Mouse (Mus musculus): Measurements from ENCODE around the gene Wfdc9. TPM values are rescaled to one million over a fixed set of nuclear protein-coding genes. Genes with fewer than 3 reads are reported as not detected.
"Not testable (repeated sequence)": the region's sequence is repeated elsewhere in the genome, so short reads cannot be mapped to it uniquely, and the experiment has no call there.

Gene Wfdc9
- polyA plus RNA-seq, 1 experiment, result not detected

GRCm38 (mm10) chr2:164638696-164639095, 17.7 kb downstream of the Wfdc9 start, which contains the start of gene Wfdc16:
Wfdc16 (minus strand) TSS chr2:164638796.
- Histone ChIP-seq H3K27ac (ENCODE audit: control insufficient read depth, insufficient read depth, low read length) (no peak within 1 kb of the TSS), H3K27me3 (ENCODE audit: control insufficient read depth, insufficient read depth, low read length) (no peaks in the 10 kb centered on the region; the same call in 1 of the 2 replicates), H3K4me1 (replicated peaks; ENCODE audit: control insufficient read depth, insufficient read depth, low read length) (no peaks in the 10 kb centered on the region), H3K36me3 (ENCODE audit: control insufficient read depth, insufficient read depth, low read length) (no peaks in the 10 kb centered on the region), H3K4me3 (ENCODE audit: control insufficient read depth, insufficient read depth, low read length) (no peak within 1 kb of the TSS)
- WGBS, result 99% methylated on average over 3 of the region's 3 CpGs
- no peak for DNase-seq
- no peak for TF ChIP-seq POLR2A (IDR thresholded peaks at IDR 0.05; ENCODE audit: control insufficient read depth, extremely low read depth, insufficient read depth, low read length, poor library complexity)
- TF ChIP-seq CTCF (IDR thresholded peaks at IDR 0.05; ENCODE audit: borderline replicate concordance, control insufficient read depth, extremely low read depth, insufficient read depth, low read length, poor library complexity), result no peak

GRCm38 (mm10) chr2:164635266-164635665, 21.1 kb downstream of the Wfdc9 start:
- Histone ChIP-seq H3K4me3 (ENCODE audit: control insufficient read depth, insufficient read depth, low read length) (no peak overlapping the region), H3K27me3 (ENCODE audit: control insufficient read depth, insufficient read depth, low read length) (no peaks in the 10 kb centered on the region; the same call in 1 of the 2 replicates), H3K4me1 (replicated peaks; ENCODE audit: control insufficient read depth, insufficient read depth, low read length) (no peaks in the 10 kb centered on the region), H3K36me3 (ENCODE audit: control insufficient read depth, insufficient read depth, low read length) (no peaks in the 10 kb centered on the region), H3K27ac (ENCODE audit: control insufficient read depth, insufficient read depth, low read length) (no peak overlapping the region)
- TF ChIP-seq POLR2A (IDR thresholded peaks at IDR 0.05; ENCODE audit: control insufficient read depth, extremely low read depth, insufficient read depth, low read length, poor library complexity) (no peak), CTCF (IDR thresholded peaks at IDR 0.05; ENCODE audit: borderline replicate concordance, control insufficient read depth, extremely low read depth, insufficient read depth, low read length, poor library complexity) (no peak)
- 93% methylated on average over 9 of the region's 9 CpGs for WGBS
- DNase-seq, result no peak

GRCm38 (mm10) chr2:164621775-164622174, 34.6 kb downstream of the Wfdc9 start:
- TF ChIP-seq CTCF (IDR thresholded peaks at IDR 0.05; ENCODE audit: borderline replicate concordance, control insufficient read depth, extremely low read depth, insufficient read depth, low read length, poor library complexity), result no peak
- no peak for TF ChIP-seq POLR2A (IDR thresholded peaks at IDR 0.05; ENCODE audit: control insufficient read depth, extremely low read depth, insufficient read depth, low read length, poor library complexity)
- no peaks in the 10 kb centered on the region for H3K4me1 ChIP-seq (replicated peaks; ENCODE audit: control insufficient read depth, insufficient read depth, low read length)
- H3K27ac ChIP-seq (ENCODE audit: control insufficient read depth, insufficient read depth, low read length), result no peak overlapping the region
- H3K27me3 ChIP-seq (ENCODE audit: control insufficient read depth, insufficient read depth, low read length), result no peaks in the 10 kb centered on the region
- DNase-seq, result no peak
- H3K4me3 ChIP-seq (ENCODE audit: control insufficient read depth, insufficient read depth, low read length), result no peak overlapping the region
- no peaks in the 10 kb centered on the region for H3K36me3 ChIP-seq (ENCODE audit: control insufficient read depth, insufficient read depth, low read length)
- WGBS, result 74% methylated on average over 4 of the region's 4 CpGs

- TF ChIP-seq POLR2A (IDR thresholded peaks at IDR 0.05; ENCODE audit: control insufficient read depth, extremely low read depth, insufficient read depth, low read length, poor library complexity) (no peak), CTCF (IDR thresholded peaks at IDR 0.05; ENCODE audit: borderline replicate concordance, control insufficient read depth, extremely low read depth, insufficient read depth, low read length, poor library complexity) (no peak)
- no peak for DNase-seq
- Histone ChIP-seq H3K4me3 (ENCODE audit: control insufficient read depth, insufficient read depth, low read length) (no peak overlapping the region), H3K4me1 (replicated peaks; ENCODE audit: control insufficient read depth, insufficient read depth, low read length) (no peaks in the 10 kb centered on the region), H3K36me3 (ENCODE audit: control insufficient read depth, insufficient read depth, low read length) (no peaks in the 10 kb centered on the region), H3K27me3 (ENCODE audit: control insufficient read depth, insufficient read depth, low read length) (no peaks in the 10 kb centered on the region), H3K27ac (ENCODE audit: control insufficient read depth, insufficient read depth, low read length) (no peak overlapping the region)
- WGBS, result 92% methylated on average over 5 of the region's 5 CpGs
Observed at GRCm38 (mm10) chr2:164619050-164619449, 37.3 kb downstream of the Wfdc9 start.

GRCm38 (mm10) chr2:164615386-164615785, 41.0 kb downstream of the Wfdc9 start:
- Histone ChIP-seq H3K4me3 (ENCODE audit: control insufficient read depth, insufficient read depth, low read length) (no peak overlapping the region), H3K36me3 (ENCODE audit: control insufficient read depth, insufficient read depth, low read length) (no peaks in the 10 kb centered on the region), H3K27me3 (ENCODE audit: control insufficient read depth, insufficient read depth, low read length) (no peaks in the 10 kb centered on the region), H3K4me1 (replicated peaks; ENCODE audit: control insufficient read depth, insufficient read depth, low read length) (no peaks in the 10 kb centered on the region), H3K27ac (ENCODE audit: control insufficient read depth, insufficient read depth, low read length) (no peak overlapping the region)
- TF ChIP-seq POLR2A (IDR thresholded peaks at IDR 0.05; ENCODE audit: control insufficient read depth, extremely low read depth, insufficient read depth, low read length, poor library complexity), result no peak
- TF ChIP-seq CTCF (IDR thresholded peaks at IDR 0.05; ENCODE audit: borderline replicate concordance, control insufficient read depth, extremely low read depth, insufficient read depth, low read length, poor library complexity), result no peak
- WGBS, result 94% methylated on average over 3 of the region's 3 CpGs
- no peak for DNase-seq

- not testable (repeated sequence) for H3K36me3 ChIP-seq (ENCODE audit: control insufficient read depth, insufficient read depth, low read length); H3K4me3 ChIP-seq (ENCODE audit: control insufficient read depth, insufficient read depth, low read length); H3K27ac ChIP-seq (ENCODE audit: control insufficient read depth, insufficient read depth, low read length); DNase-seq; H3K27me3 ChIP-seq (ENCODE audit: control insufficient read depth, insufficient read depth, low read length); H3K4me1 ChIP-seq (replicated peaks; ENCODE audit: control insufficient read depth, insufficient read depth, low read length)
- 72% methylated on average over 8 of the region's 8 CpGs for WGBS
Observed at GRCm38 (mm10) chr2:164613471-164613870, 42.9 kb downstream of the Wfdc9 start, which contains the start of the genes Wfdc6b and Wfdc8. Wfdc6b (plus strand) TSS chr2:164613522. Wfdc8 (minus strand) TSS chr2:164613626.

GRCm38 (mm10) chr2:164608781-164609180, 47.6 kb downstream of the Wfdc9 start:
- H3K4me3 ChIP-seq (ENCODE audit: control insufficient read depth, insufficient read depth, low read length), result no peak overlapping the region
- H3K27me3 ChIP-seq (ENCODE audit: control insufficient read depth, insufficient read depth, low read length), result no peaks in the 10 kb centered on the region
- H3K36me3 ChIP-seq (ENCODE audit: control insufficient read depth, insufficient read depth, low read length), result no peaks in the 10 kb centered on the region
- H3K4me1 ChIP-seq (replicated peaks; ENCODE audit: control insufficient read depth, insufficient read depth, low read length), result no peaks in the 10 kb centered on the region
- H3K27ac ChIP-seq (ENCODE audit: control insufficient read depth, insufficient read depth, low read length), result no peak overlapping the region
- DNase-seq, result no peak
- WGBS, result 72% methylated on average over 6 of the region's 6 CpGs
- TF ChIP-seq POLR2A (IDR thresholded peaks at IDR 0.05; ENCODE audit: control insufficient read depth, extremely low read depth, insufficient read depth, low read length, poor library complexity) (no peak), CTCF (IDR thresholded peaks at IDR 0.05; ENCODE audit: borderline replicate concordance, control insufficient read depth, extremely low read depth, insufficient read depth, low read length, poor library complexity) (no peak)
